Mouse (Mus musculus) liver, embryonic 13.5 days (tissue): ENCODE data around the gene Pms2. TPM values are rescaled to one million over a fixed set of nuclear protein-coding genes. Genes with fewer than 3 reads are reported as not detected.

Experiments used
- ATAC-seq: fragments of 200-750 bp; cut with Nextera tagmentation; 2 replicates; pipeline ENCODE4 v1.8.0; 2017; ENCODE audit warnings: low read depth, mild to moderate bottlenecking, moderate number of reproducible peaks, moderate library complexity
- DNase-seq: peaks from one replicate; pipeline ENCODE4 v3.0.0; 2022
- H3K27ac ChIP-seq: fragments of 300-500 bp; sonication (generic); 2 replicates; pipeline ENCODE4 v1.5.1; 2015; ENCODE audit warnings: moderate library complexity, mild to moderate bottlenecking, inconsistent platforms
- H3K27me3 ChIP-seq: fragments of 300-500 bp; sonication (generic); 2 replicates; pipeline ENCODE4 v1.6.1; 2015; ENCODE audit warnings: mild to moderate bottlenecking, inconsistent platforms
- H3K36me3 ChIP-seq: fragments of 300-500 bp; sonication (generic); 2 replicates; pipeline ENCODE4 v1.6.1; 2015; ENCODE audit warnings: mild to moderate bottlenecking, inconsistent platforms
- H3K4me1 ChIP-seq: fragments of 300-500 bp; sonication (generic); replicated peaks from 2 replicates; pipeline ENCODE4 v1.6.1; 2015; ENCODE audit warnings: inconsistent platforms
- H3K4me2 ChIP-seq: fragments of 300-500 bp; sonication (generic); 2 replicates; pipeline ENCODE4 v1.6.1; 2015; ENCODE audit warnings: inconsistent platforms, mild to moderate bottlenecking, moderate library complexity
- H3K4me3 ChIP-seq: fragments of 300-500 bp; sonication (generic); replicated peaks from 2 replicates; pipeline ENCODE4 v1.5.1; 2015; ENCODE audit warnings: mild to moderate bottlenecking, inconsistent platforms
- H3K9ac ChIP-seq: fragments of 300-500 bp; sonication (generic); 2 replicates; pipeline ENCODE4 v1.6.1; 2015; ENCODE audit warnings: mild to moderate bottlenecking, inconsistent platforms
- H3K9me3 ChIP-seq: fragments of 300-500 bp; sonication (generic); replicated peaks from 2 replicates; pipeline ENCODE4 v1.6.1; 2016; ENCODE audit warnings: inconsistent platforms
- WGBS: fragments of 180-500 bp; shearing (Covaris S2); methylation state at CpG from one replicate; pipeline ENCODE4 v1.1.7; 2015; ENCODE audit not compliant: insufficient replicate concordance; 5-methylcytosine and 5-hydroxymethylcytosine counted together
- polyA plus RNA-seq: library from polyadenylated mRNA; unstranded; fragments of >200 nt; fragmentation: Nextera tagmentation; extraction: Ambion mirVana; gene quantifications from 2 replicates; pipeline ENCODE4 v1.2.1, GENCODE M21; 2015

Pms2 gene
- polyA plus RNA-seq, 1 experiment from 2014 or later: 16.9 TPM

GRCm38 (mm10) chr5:143933414-143933813 lies 23.6 kb downstream of the Pms2 start:
- H3K9me3 ChIP-seq: no peaks in the 10 kb centered on the region
- no peak overlapping the region for H3K4me2 ChIP-seq

GRCm38 (mm10) chr5:143933875-143934274 lies 24.1 kb downstream of the Pms2 start:
- 78% methylated on average over 1 of the region's 1 CpGs for WGBS
- ATAC-seq: no peak
- H3K9ac ChIP-seq: no peak overlapping the region

More at GRCm38 (mm10) chr5:143933414-143933813, 23.6 kb downstream of the Pms2 start:
- WGBS: 83% methylated on average over 11 of the region's 11 CpGs
- peaks cover 7% of the 10 kb centered on the region for H3K4me1 ChIP-seq
- H3K4me3 ChIP-seq: no peak overlapping the region
- peaks cover 40% of the 10 kb centered on the region for H3K36me3 ChIP-seq
- no peak overlapping the region for H3K9ac ChIP-seq
- ATAC-seq (no peak), DNase-seq (no peak)
- no peaks in the 10 kb centered on the region for H3K27me3 ChIP-seq
- H3K27ac ChIP-seq: no peak overlapping the region

GRCm38 (mm10) chr5:143936156-143936555 lies 26.4 kb downstream of the Pms2 start:
- Histone ChIP-seq H3K4me3 (no peak overlapping the region), H3K4me1 (peaks cover 7% of the 10 kb centered on the region), H3K27me3 (no peaks in the 10 kb centered on the region), H3K4me2 (no peak overlapping the region), H3K9ac (no peak overlapping the region), H3K27ac (no peak overlapping the region), H3K9me3 (no peaks in the 10 kb centered on the region), H3K36me3 (peaks cover 13% of the 10 kb centered on the region)
- no peak for ATAC-seq
- WGBS: 80% methylated on average over 9 of the region's 9 CpGs
- no peak for DNase-seq

More at GRCm38 (mm10) chr5:143933875-143934274, 24.1 kb downstream of the Pms2 start:
- Histone ChIP-seq H3K4me3 (no peak overlapping the region), H3K27ac (no peak overlapping the region), H3K4me1 (peaks cover 7% of the 10 kb centered on the region), H3K9me3 (no peaks in the 10 kb centered on the region), H3K27me3 (no peaks in the 10 kb centered on the region), H3K4me2 (no peak overlapping the region), H3K36me3 (peaks cover 35% of the 10 kb centered on the region)
- DNase-seq: no peak

GRCm38 (mm10) chr5:143941588-143941987 lies 31.8 kb downstream of the Pms2 start:
- H3K4me3 ChIP-seq: no peak overlapping the region
- H3K4me2 ChIP-seq: no peak overlapping the region
- DNase-seq: no peak
- peaks cover 4% of the 10 kb centered on the region for H3K4me1 ChIP-seq
- H3K27me3 ChIP-seq: no peaks in the 10 kb centered on the region
- no peak overlapping the region for H3K9ac ChIP-seq
- H3K27ac ChIP-seq: no peak overlapping the region
- H3K9me3 ChIP-seq: no peaks in the 10 kb centered on the region
- no peak for ATAC-seq
- H3K36me3 ChIP-seq: no peaks in the 10 kb centered on the region
- WGBS: 16% methylated on average over 10 of the region's 10 CpGs

- no peak overlapping the region for H3K4me3 ChIP-seq
- WGBS: 74% methylated on average over 14 of the region's 14 CpGs
- H3K27ac ChIP-seq: no peak overlapping the region
- no peaks in the 10 kb centered on the region for H3K9me3 ChIP-seq
- no peaks in the 10 kb centered on the region for H3K27me3 ChIP-seq
- no peaks in the 10 kb centered on the region for H3K36me3 ChIP-seq
- H3K4me2 ChIP-seq: no peak overlapping the region
- no peaks in the 10 kb centered on the region for H3K4me1 ChIP-seq
- ATAC-seq (no peak), DNase-seq (no peak)
- H3K9ac ChIP-seq: no peak overlapping the region
These were observed 33.7 kb downstream of the Pms2 start for GRCm38 (mm10) chr5:143943231-143944125.

- 70% methylated on average over 12 of the region's 12 CpGs for WGBS
- no peaks in the 10 kb centered on the region for H3K4me1 ChIP-seq
- H3K36me3 ChIP-seq: no peaks in the 10 kb centered on the region
- no peak for DNase-seq
- no peak overlapping the region for H3K4me3 ChIP-seq
- H3K9me3 ChIP-seq: no peaks in the 10 kb centered on the region
- ATAC-seq: no peak
- H3K4me2 ChIP-seq: no peak overlapping the region
- peaks cover 5% of the 10 kb centered on the region; the same call in 1 of the 2 replicates for H3K27me3 ChIP-seq
- H3K27ac ChIP-seq: no peak overlapping the region
- H3K9ac ChIP-seq: no peak overlapping the region
These were observed 38.6 kb downstream of the Pms2 start for GRCm38 (mm10) chr5:143948361-143948760.

- WGBS: 38% methylated on average over 5 of the region's 5 CpGs
- no peak for ATAC-seq
These were observed 40.3 kb downstream of the Pms2 start for GRCm38 (mm10) chr5:143950016-143950415.

GRCm38 (mm10) chr5:143957101-143957500 lies 47.3 kb downstream of the Pms2 start:
- Histone ChIP-seq H3K36me3 (no peaks in the 10 kb centered on the region), H3K27ac (no peak overlapping the region), H3K4me2 (no peak overlapping the region), H3K4me3 (no peak overlapping the region), H3K4me1 (no peaks in the 10 kb centered on the region), H3K9ac (no peak overlapping the region), H3K27me3 (no peaks in the 10 kb centered on the region), H3K9me3 (no peaks in the 10 kb centered on the region)
- 73% methylated on average over 6 of the region's 6 CpGs for WGBS
- DNase-seq (no peak), ATAC-seq (no peak)

More at GRCm38 (mm10) chr5:143950016-143950415, 40.3 kb downstream of the Pms2 start:
- Histone ChIP-seq H3K9ac (no peak overlapping the region), H3K9me3 (no peaks in the 10 kb centered on the region), H3K27ac (no peak overlapping the region), H3K4me1 (no peaks in the 10 kb centered on the region), H3K4me3 (no peak overlapping the region), H3K36me3 (no peaks in the 10 kb centered on the region), H3K27me3 (peaks cover 5% of the 10 kb centered on the region; the same call in 1 of the 2 replicates), H3K4me2 (no peak overlapping the region)
- no peak for DNase-seq

GRCm38 (mm10) chr5:143959551-143959950 lies 49.8 kb downstream of the Pms2 start:
- H3K4me1 ChIP-seq: no peaks in the 10 kb centered on the region
- 78% methylated on average over 11 of the region's 11 CpGs for WGBS
- no peak for ATAC-seq
- no peak overlapping the region for H3K9ac ChIP-seq
- no peak overlapping the region for H3K4me2 ChIP-seq
- H3K36me3 ChIP-seq: no peaks in the 10 kb centered on the region
- no peak overlapping the region for H3K4me3 ChIP-seq
- no peak overlapping the region for H3K27ac ChIP-seq
- H3K27me3 ChIP-seq: no peaks in the 10 kb centered on the region
- DNase-seq: no peak
- no peaks in the 10 kb centered on the region for H3K9me3 ChIP-seq

GRCm38 (mm10) chr5:143961176-143961575 lies 51.4 kb downstream of the Pms2 start:
- H3K36me3 ChIP-seq: no peaks in the 10 kb centered on the region
- no peaks in the 10 kb centered on the region for H3K4me1 ChIP-seq
- H3K4me3 ChIP-seq: no peak overlapping the region
- ATAC-seq: no peak
- no peak overlapping the region for H3K27ac ChIP-seq
- H3K9ac ChIP-seq: no peak overlapping the region
- H3K4me2 ChIP-seq: no peak overlapping the region
- no peak for DNase-seq
- no peaks in the 10 kb centered on the region for H3K9me3 ChIP-seq
- H3K27me3 ChIP-seq: no peaks in the 10 kb centered on the region
- WGBS: 75% methylated on average over 8 of the region's 8 CpGs

GRCm38 (mm10) chr5:143965586-143966345 lies 56.0 kb downstream of the Pms2 start:
- 73% methylated on average over 12 of the region's 12 CpGs for WGBS
- Histone ChIP-seq H3K9me3 (no peaks in the 10 kb centered on the region), H3K4me2 (no peak overlapping the region), H3K36me3 (no peaks in the 10 kb centered on the region), H3K4me1 (no peaks in the 10 kb centered on the region), H3K9ac (no peak overlapping the region), H3K4me3 (no peak overlapping the region), H3K27me3 (no peaks in the 10 kb centered on the region; the same call in 1 of the 2 replicates), H3K27ac (no peak overlapping the region)
- no peak for DNase-seq
- ATAC-seq: no peak
